Mouse (Mus musculus): Measurements from ENCODE around the gene Golph3l.
"Not testable (repeated sequence)": the region's sequence is repeated elsewhere in the genome, so short reads cannot be mapped to it uniquely, and the experiment has no call there.

Gene Golph3l

DNA sequence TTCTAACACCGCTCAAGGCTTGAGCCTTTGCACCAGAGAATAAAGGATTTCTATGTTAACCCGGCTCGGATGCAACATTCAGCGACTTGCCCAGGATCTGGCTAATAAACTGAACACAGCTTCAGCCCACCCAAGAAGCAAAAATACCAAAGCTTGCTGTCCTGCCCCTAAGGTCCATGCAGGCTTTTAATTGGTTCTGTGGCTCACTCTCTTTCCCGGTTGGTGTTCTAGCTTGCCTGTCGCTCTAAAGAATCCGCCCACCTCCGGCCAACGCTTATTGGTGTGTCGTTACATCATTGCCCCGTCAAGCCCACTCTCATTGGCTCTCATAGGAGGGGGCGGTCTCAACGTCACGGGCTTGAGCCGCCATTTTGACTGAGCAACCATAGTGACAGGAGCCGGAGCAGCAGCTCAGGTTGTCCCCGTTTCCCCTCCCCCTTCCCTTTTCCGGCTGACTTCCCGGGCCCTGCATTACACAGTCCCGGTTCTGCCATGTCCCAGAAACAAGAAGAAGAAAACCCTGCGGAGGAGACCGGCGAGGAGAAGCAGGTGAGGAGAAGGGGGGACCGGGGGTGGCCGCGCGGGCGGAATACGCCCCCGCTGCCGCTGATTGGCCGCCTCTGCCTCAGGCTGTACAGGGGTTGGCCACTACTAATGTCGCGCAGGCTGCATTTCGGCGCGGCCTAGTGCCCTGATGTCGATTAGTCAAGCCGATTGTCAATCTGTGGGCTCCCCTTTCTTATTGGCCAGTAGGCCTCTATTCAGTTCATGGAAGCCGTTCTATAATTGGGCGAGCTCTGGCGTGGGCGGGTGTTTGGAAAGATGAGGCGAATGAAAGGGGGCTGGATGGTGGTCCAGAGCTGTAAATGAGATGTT, 36.1 kb downstream of the Golph3l start, which contains the start of gene Ensa:
Gene Ensa, plus strand, starts transcription at position 366 of the 876 bp plus-strand sequence.
- peak; percentile 99 for DNase-seq (ENCODE audit: low spot score in 2 of 2)

DNA sequence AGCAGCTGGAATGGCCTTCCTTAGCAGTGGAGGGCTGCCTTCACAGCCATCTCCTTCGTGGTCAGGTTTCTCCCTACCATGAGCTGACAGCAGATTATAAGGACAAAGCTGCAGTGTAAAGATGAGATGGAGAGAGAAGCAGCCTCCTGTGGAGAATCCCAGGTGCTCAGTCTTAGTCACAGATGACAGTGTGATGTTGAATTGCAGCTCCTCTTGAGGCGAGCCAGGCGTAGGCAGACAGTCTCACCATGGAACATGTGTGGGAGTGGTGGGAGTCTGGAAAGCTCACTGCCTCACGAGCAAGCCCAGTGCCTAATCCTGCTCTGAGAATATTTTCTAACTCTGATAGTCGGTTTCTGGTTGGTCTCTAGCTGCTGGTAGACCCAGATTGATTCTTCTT, 39.0 kb downstream of the Golph3l start:
- DNase-seq (ENCODE audit: low spot score in 2 of 2), result no peak

DNA sequence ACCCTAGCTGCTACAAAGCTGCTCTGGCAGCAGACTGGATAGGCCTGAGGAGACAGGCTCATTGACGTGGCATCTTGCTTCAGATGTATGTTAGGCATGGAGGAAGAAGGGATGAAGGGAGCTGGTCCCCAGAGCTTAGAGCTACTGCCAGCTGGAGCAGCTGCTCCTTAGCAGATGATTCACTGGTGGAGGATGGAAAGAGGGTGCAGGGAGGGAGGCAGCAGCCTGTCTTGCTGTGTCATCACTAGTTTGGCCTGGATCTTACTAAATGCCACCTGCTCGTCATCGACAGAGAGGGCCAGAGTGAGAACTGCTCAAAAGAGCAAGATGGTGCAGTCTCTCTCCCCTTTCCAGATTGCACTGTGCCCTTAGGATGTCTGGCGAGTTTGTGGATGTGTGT, 41.0 kb downstream of the Golph3l start:
- no peak for DNase-seq (ENCODE audit: low spot score in 2 of 2)

DNA sequence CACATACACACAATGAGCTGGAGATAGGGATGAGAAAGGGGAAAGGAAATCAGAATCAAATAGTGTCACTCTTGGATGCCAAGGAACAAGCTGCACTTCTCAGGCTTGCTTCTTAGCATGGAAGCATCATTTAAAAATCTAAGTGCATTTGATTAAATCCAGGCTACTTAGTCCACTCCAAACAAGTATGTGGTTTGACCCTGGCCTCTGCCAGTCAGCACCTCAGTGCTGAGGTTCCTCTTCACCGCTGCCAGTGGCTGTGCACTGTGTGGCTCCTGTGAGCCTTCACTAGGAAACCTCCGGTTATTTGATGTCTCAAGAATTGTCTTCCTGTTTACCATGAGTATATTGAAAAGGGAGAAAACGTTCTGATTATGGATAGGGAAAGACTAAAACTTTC, 42.1 kb downstream of the Golph3l start:
- no peak for DNase-seq (ENCODE audit: low spot score in 2 of 2)

DNA sequence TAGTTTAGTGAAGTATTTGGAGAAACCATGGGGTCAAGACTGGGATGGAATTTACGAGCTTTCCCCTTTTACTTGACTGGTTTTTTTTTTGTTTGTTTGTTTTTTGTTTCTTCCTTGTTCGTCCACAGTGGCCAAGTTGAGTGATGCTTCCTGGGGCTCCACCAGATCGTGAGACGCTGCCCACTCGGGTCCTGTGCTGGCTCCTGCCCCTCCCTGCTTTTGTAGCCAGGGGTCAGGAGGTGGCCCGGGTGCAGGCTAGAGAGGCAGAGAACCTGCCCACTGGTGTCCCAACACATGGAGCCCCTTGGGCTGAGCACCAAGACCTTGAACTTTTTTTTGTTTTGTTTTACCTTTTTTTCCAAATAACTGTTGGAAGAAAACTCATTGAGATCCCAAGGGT, 42.6 kb downstream of the Golph3l start:
- DNase-seq (ENCODE audit: low spot score in 2 of 2), result no peak

DNA sequence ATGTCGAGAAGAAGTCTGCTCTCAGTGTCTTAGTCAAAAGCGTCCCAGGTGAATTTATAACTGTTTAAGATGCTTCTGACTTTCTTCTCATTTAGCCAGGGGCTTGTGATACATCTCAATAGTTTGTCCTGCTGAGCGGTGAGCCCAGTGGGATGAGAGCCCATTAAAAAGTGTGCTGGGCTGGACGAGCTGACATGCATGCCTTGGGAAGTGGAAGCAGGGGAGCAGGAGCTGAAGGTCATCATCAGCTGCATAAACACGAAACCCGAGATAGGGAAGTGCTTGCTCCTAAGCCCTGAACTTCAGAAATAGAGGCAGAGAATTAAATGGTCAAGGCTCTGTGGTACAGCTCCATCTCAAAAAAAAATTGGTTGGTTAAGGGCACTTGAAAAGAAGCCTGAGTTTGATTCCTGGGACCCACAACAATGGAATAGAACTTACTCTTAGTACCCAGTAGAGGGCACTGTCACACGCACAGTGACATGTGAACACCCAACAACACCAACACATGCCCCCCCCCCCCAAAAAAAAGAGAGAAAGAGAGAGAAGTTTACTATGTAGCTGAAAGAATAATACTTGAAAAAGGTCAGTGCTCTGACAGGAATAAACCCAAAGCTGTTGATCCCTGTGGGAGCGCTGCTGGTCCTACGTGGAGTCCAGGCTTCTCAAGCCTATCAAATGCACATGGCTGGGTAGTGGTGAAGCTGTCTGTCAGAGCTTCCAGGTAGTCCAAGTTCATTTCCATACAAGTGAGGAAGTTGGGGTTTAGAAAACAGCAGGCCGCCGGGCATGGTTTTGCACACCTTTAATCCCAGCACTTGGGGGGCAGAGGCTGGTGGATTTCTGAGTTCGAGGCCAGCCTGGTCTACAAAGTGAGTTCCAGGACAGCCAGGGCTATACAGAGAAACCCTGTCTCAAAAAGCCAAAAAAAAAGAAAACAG, 44.2 kb downstream of the Golph3l start:
- DNase-seq (ENCODE audit: low spot score in 2 of 2), result peak in 1 of 2 experiments; percentile 37

DNA sequence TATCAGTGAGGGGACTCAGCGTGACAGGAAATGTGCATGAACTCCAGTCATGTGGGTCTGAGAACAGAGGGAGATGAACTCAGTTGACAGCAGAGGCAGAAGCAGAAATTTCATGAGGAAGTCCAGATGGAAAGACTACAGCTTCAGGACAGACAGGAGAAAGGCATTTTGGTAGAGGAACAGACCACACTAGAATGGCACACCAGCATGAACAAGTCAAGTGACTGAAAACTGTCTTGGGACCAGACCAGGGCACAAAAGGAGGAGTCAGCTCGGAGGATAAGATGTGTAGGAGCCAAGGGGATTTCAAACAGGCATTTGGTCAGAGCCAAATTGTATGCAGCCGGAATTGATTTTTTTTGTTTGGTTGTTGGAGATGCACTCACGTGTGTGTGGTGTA, 46.9 kb downstream of the Golph3l start:
- no peak for DNase-seq (ENCODE audit: low spot score in 2 of 2)

DNA sequence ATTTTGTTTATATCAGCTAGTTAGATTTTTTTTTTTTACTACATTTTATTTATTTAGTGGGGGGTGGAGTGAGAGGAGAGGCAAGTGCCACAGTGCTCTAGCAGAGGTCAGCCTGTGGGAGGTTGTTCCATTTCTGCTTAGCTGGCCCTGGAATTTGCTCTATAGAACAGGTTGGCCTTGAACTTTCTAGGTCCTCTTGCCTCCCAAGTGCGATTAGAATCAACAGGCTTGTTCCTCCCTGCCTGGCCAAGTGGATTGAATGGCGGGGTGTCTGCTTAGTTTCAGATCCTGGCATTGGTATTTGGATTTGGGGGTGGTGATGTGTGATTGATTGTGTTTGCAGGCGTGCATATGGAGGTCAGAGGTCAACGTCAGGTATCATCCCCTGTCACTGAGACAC, 47.3 kb downstream of the Golph3l start:
- no peak for DNase-seq (ENCODE audit: low spot score in 2 of 2)

DNA sequence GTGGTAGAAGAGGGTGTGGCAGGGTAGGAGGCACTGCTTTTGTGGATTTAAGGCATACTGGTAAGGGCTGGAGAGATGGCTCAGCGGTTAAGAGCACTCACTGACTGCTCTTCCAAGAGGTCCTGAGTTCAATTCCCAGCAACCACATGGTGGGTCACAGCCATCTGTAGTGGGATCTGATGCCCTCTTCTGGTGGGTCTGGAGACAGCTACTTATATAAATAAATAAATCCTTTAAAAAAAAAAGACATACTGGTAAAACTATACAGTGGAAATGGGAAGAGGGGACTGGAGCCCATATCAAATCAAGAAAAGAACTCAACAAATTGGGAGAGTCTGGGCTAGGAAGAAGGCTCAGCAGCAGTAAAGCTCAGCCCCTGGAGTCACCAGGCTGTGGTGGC, 51.0 kb downstream of the Golph3l start:
- no peak for DNase-seq (ENCODE audit: low spot score in 2 of 2)

DNA sequence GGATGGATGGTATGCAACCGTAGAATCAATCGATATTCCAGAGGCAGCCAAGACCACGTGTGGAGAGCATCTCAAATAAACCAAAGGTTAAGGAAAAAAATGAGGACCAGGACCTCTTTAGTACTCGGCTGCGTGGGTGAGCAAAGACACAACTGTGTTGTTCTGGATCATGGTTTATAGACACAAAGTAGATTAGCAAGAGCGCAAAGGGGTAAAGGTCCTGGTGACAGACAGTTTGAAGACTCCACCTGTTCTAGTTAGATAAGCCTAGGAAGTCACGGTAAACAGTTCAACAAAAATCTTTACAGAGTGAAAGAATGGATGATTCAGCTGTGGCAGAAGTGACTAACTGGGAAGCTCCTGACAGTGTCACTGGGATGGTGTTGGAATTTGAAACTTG, 54.4 kb downstream of the Golph3l start:
- DNase-seq (ENCODE audit: low spot score in 2 of 2), result no peak

DNA sequence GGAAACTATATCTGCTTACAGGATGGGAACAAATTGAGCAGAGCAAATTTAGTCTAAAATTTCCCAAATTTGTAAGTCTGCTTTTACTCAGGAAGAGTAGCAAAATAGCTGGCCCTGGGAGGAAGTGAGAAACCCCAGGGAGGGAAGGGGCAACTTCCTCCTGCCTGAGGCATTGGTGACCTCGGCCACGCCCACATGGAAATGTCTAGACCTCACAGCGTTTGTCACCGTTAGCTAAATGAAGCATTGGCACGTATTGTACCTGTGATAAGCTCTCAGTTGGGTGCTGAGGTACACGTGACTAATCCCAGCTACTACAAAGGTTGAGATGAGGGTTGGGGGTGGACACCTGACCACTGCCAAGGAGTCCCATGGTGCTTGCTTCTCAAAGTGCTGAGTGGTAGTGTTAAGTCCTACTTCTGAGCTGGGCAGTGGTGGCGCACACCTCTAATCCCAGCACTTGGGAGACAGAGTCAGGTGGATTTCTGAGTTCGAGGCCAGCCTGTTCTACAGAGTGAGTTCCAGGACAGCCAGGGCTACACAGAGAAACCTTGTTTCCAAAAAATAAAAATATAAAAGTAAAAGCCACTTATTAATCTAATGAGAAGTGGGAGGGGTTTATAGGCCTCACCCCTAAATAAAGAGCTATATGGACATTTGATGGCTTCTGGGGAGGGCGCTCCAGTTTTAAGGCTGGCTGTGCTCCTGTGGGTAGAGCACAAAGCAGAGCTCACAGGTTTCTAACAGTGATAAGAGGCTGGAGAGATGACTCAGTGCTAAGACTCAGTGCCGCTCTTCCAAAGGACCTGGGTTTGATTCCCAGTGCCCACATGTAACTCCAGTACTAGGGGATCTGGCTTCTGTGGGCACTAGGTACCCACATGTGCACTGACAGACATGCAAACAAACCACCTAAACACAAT, 56.8 kb downstream of the Golph3l start:
- DNase-seq (ENCODE audit: low spot score in 2 of 2), result no peak

DNA sequence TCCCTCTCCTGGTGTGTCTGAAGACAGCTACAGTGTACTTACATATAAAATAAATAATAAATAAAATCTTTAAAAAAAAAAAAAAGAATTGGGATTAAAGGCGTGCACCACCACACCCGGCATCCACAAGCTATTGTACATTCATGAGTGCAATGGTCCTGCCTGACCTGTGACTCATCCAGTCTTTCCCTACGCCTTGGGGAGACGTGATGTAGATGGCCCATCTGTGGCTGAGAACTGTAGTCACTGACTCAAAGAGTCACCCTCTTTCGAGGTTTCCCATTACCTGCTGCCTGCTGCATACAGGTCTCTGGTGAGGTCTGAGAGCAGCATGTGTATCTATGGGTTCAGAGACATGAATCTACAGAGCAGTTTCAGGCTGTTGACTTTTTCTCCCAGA, 59.3 kb downstream of the Golph3l start:
- no peak for DNase-seq (ENCODE audit: low spot score in 2 of 2)

DNA sequence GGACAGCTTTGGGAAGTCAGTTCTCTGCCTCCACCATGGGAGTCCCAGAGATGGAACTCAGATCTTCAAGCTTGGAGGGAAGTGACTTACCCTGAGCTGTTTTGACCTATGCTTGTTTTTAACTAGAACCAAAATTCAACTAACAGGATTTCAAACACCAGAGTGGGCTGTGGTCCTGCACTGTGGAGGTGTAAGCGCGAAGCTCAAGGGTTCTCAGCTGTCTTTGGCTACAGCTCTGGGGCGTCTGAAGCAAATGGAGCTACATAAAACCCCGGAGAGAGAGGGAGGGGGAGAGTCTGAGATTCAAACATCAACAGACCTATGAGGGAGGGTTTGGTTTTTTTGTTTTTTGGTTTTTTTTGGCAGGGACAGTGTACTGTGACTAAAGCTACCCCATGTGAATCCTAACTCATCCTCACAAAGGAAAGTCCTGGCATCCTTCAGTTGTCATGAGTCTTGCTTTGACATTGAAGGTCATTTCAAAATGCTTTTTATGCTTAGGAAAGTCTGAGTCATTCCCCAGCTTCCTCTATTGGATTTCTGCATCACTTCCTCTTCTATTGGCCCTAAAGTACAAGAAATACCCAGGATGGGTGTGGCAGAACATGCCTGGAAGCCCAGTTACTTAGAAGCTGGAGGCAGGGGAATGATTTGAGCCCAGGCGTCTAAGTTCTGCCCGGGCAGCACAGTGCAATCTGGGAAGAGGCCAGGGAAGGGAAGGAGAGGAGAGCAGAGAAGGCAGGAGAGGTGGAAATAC, 61.7 kb downstream of the Golph3l start:
- DNase-seq (ENCODE audit: low spot score in 2 of 2), result peak; percentile 86 to 92

DNA sequence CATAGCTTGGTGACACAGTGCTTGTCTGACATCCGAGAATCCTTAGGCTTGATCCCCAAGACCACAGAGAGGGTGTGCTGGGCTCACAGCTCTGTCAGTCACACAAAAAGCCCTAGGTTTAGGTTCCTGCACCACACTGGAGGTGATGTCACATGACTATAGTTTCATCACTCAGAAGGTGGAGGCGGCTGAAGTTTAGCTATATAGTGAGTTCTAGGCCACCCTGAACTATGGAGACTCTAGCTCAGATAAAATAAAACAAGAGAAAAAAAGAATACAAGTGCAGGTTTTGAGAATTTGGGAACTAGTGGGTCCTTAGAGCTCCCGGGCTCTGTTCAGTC, 62.3 kb downstream of the Golph3l start:
- DNase-seq (ENCODE audit: low spot score in 2 of 2), result no peak

DNA sequence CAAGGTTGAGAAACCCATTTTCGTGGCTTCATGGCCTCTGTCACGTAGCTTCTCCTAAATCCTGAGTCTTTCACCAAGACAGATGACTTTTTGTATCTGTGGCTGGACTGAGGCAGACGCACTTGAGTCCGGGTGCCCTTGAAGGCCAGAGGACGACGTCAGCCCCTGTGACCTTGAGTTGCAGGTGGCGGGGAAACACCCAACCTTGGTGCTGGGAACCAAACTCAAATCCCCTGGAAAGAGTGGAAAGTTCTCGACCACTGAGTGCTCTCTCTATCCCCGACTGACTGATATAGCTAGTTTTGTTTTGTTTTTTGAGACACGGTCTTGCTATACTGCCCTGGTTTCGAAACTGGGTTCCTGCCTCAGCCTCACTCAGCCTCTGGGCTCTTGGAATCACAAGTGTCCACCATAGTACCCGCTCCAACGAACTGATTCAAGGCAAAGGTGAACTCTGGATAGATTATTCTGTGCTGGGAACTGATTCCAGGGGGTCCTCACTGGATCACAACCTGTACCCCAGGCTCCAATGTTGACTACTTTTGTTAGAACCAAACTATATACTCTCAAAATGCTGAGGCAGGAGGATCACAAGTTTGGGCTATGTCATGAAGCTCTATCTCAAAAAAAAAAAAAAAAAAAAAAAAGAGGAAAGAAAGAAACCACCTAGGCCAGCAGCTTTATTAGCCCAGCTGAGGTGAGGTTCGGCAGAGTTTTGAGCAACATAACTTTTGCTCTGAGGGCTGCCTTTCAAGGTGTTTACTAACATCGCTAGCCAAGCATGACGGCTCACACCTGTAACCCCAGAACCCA, 62.9 kb downstream of the Golph3l start:
- DNase-seq (ENCODE audit: low spot score in 2 of 2), result no peak

DNA sequence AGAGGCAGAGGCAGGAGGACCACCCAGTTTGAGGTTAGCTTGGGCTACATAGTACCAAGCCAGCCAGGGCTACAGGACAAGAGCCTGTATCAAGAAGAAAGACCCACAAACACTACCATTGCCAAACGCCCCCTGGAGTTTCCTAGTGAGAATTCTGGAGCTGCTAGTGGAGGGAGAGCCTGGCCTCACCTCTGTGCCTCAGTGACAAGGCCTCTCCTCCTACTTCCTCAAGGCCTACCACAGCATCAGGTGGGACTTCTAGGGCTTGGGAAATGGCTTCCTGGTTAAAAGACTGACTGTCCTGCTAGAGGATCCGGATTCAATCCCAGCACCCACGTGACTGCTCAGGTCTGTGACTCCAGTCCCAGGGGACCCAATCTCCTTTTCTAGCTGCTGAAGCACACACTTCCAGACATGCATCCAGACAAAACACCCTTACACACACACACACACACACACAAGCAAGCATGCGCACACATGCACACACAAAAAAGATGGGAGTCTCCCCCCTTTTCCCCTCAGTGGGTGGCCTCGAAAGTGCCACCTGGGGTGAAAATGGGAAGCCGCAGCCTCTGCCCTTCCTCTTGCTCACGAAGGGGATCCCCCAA, 63.6 kb downstream of the Golph3l start:
- no peak for DNase-seq (ENCODE audit: low spot score in 2 of 2)

DNA sequence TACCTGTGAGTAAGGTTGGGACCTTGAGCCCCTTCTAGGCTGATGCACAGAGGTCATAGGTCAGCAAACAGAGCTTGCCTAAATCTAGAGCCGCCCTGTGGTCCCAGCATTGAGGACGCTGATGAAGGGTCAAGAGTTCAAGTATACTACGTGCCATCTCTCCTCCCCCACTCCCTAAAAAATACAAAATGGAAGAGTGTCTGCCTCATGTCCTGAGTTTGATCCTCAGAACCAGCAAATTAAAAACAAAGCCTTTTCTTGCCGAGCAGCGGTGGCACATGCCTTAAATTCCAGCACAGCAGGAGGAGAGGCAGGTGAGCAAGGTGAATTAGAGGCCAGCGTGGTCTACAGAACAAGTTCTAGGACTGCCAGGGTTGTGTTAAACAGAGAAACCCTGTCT, 64.1 kb downstream of the Golph3l start:
- DNase-seq (ENCODE audit: low spot score in 2 of 2), result no peak

DNA sequence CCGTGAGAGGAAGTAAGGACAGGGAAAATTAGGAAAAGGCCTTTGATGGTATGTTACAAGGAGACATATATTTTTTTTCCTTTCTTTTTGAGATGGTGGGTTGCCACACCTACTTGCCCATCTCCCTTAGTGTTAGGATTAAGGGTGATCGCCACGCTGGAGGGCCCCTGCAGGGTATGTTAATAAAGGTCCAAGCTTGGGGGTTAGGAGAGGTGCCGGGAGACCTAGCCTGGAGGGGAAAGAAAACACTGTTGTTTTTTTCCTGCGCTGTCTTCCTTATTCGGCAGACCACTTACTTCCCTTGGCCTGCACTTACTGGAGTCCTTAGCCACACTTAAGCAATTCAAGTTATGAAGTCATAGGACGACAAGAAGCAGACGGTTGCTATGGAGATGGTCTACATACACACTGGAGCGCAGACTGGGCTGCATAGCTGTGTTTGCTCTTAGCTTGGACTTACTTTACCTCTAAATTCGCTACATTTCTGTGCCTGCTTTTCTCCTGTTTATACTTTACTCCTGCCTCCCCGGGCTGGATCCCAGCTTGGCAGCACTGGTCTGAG, 64.8 kb downstream of the Golph3l start:
- DNase-seq (ENCODE audit: low spot score in 2 of 2), result peak; percentile 67 to 80

DNA sequence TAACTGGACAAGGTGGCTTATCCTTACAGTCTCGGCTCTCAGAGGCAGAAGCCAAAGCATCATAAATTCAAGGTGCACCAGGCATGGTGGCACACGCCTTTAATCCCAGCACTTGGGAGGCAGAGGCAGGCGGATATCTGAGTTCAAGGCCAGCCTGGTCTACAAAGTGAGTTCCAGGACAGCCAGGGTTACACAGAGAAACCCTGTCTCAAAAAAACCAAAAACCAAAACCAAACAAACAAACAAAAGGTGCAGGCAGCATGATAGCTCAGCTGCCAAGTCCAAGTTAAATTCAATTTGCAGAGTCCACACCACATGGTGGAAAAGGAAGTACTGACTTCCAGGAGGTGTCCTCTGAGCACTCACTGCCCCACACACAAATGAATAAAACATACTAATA, 65.6 kb downstream of the Golph3l start:
- DNase-seq (ENCODE audit: low spot score in 2 of 2), result not testable (repeated sequence)

All from heart, adult 9 months (tissue).